Mouse (Mus musculus) ovary, adult 18-20 months (tissue): ENCODE results near the gene Cyb5d1.
A peak's percentile ranks its signal among the peaks of the same experiment; 100 is the strongest.
"Not testable (repeated sequence)": the region's sequence is repeated elsewhere in the genome, so short reads cannot be mapped to it uniquely, and the experiment has no call there.

Source experiments
- DNase-seq: peaks from one replicate; pipeline ENCODE4 v3.0.0; 2022; ENCODE audit warnings: low spot score, mixed read lengths

Cyb5d1 gene

GRCm38 (mm10) chr11:69403691-69404594, 8.5 kb upstream of the Cyb5d1 start:
- DNase-seq, result peak; percentile 5

DNA sequence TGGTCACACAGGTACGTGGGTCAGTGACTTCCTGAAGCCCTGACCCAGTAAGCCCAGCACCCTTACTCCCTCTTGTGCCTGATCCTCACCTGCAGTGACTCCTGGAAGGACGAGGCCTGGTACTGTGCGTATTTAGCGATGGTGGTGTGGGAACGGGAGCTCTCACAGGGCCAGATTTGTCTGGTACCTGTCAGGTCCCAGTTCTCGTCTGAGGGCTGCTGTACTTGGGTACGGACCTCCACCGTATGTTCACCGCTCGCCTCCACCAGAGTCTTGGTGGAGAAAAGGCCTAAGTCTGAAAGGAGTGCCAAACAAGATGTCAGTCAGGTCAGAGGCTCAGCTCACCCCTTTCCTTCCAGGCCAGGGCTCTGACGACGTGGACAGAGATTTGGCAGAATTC, 6.6 kb upstream of the Cyb5d1 start:
- DNase-seq, result no peak

- peak; percentile 79 for DNase-seq
Observed at GRCm38 (mm10) chr11:69401210-69401637, 5.8 kb upstream of the Cyb5d1 start.

DNA sequence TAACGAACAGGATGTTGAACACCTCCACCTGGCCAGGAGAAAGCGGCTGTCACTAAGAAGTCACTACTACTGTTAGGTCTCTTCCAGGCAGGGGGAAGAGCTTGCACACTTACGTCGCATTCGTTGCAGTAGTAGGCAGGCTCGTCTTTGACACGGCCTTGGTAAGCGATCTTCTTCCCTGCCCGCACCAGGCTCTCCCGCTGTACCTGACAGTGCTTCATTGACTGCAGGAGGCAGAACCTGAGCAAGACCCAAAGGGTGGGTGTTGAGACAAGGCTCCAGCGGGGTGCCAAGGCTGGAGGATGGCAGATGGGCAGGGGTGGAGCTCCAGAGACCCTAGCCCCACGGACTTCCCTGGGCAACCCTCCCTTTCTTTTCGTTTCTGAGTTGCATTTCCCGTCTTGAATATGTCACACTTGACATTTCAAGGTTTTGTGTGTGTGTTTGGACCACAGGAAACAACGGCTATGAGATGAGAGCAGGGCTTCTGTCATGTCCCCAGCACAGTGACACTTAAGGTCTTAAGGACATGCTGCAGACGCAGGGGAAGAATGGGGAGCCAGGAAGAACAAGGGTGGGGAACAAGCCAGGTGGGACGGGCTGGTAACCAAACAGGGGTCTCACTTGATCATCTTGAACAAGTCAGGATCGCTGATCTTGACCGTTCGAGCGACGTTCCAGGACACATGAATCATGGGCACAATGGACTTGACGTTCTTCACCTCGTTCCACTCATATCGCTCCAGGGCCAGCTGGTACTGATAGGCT, 4.8 kb upstream of the Cyb5d1 start:
- peak; percentile 5 for DNase-seq

DNA sequence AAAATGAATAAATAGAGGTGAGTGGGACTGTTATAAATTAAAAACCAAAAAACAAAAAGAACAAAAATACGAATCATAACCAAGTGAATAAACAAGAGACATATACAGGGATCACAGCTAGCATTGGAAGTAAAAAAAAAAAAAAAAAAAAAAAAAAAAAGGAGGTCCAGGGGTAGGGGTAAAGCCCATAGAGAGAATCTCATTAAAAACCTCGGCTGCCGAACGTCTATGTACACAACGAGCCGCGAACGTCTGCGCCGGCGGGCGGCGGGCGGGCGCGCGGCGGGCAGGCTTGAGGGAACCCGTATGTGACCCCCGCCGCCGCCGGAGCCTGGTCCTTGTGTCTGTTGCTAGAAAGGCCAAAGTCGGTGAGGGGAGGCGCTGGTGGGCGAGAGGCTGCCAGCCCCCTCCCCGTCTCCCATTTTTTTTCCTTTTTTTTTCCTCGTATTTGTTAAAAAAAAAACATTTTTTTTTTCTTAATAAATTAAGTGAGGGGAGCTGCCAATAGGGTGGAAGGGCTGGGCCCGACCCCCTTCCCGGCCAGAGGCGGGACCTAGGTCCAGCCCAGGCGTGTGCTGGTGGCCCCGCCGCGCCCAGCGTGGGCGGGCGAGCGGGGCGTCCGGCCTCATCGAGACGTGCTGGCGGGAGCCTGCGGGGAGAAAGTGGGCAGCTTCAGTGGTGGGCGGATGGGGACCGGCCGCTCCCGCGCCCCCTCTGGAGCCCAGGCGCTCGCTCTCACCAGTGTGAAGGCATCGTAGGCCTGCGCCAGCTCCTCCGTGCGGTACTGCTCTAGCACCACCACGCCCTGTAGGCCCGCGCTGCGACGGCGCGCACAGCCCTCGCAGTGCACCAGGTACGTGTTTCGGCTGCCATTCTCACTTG, 4.0 kb upstream of the Cyb5d1 start:
- DNase-seq, result no peak

- no peak for DNase-seq
Observed at GRCm38 (mm10) chr11:69398486-69399200, 3.2 kb upstream of the Cyb5d1 start.

GRCm38 (mm10) chr11:69398059-69398458, 2.6 kb upstream of the Cyb5d1 start, which contains the start of gene Tmem88:
Gene Tmem88 (minus strand): TSS chr11:69398234.
- DNase-seq, result peak; percentile 8

DNA sequence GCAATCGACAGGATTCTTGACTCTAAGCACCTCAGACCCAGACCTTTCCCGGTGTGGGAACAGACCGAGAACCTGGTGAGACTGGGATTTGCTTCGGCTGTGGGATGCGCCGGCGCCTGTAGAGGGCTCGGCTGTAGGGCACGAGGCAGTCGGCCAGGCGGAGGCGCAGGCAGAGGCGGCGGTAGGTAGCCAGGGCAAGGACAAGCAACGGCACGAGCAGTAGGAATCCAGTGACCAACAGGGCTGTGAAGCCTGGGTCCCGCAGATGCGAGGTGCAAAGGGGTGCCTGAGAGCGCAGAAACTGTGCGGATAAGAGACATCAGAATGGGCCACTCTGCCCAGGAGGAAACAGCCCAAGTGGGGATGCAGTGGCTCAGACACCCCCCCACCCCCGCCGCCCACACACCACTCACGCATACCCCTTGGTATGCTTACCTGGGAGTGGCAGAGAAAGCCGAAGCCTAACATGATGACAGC, 2.2 kb upstream of the Cyb5d1 start:
- peak; percentile 17 for DNase-seq

- peak; percentile 40 for DNase-seq
Observed at GRCm38 (mm10) chr11:69396772-69397171, 1.3 kb upstream of the Cyb5d1 start.

DNA sequence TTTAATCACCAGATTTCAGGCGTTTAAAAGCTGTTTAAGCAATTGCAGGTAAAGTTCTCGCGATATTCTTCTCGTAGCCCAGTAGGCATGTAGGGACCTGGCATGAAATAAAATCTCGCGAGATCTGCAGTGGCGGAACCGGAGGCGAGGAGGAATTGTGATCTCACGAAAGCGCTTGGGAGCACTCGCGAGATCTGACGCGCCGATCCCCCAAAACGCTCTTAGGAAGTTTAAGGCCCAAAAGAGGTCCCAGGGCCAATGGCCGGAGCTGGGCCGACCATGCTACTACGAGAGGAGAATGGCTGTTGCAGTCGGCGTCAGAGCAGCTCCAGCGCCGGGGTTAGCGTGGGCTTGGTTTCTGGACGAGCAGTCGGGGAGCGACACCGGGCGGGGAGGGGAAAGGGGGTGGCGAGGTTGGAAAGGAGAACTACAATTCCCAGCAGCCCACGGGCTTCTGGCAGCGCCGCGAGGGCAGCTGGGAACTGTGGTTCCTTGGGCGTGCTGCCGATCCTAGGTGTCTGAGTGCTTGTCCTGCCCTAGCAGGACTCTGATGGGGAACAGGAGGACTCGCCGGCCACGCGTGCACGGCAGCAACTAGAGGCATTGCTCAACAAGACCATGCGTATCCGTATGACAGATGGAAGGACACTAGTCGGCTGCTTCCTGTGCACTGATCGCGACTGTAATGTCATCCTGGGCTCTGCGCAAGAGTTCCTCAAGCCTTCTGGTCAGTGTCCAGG, 373 bp upstream of the Cyb5d1 start:
- DNase-seq, result peak; percentile 96

GRCm38 (mm10) chr11:69394591-69395167, 752 bp downstream of the Cyb5d1 start:
- DNase-seq, result not testable (repeated sequence)

- peak; percentile 17 for DNase-seq
Observed at GRCm38 (mm10) chr11:69390400-69391034, 4.9 kb downstream of the Cyb5d1 start.

DNA sequence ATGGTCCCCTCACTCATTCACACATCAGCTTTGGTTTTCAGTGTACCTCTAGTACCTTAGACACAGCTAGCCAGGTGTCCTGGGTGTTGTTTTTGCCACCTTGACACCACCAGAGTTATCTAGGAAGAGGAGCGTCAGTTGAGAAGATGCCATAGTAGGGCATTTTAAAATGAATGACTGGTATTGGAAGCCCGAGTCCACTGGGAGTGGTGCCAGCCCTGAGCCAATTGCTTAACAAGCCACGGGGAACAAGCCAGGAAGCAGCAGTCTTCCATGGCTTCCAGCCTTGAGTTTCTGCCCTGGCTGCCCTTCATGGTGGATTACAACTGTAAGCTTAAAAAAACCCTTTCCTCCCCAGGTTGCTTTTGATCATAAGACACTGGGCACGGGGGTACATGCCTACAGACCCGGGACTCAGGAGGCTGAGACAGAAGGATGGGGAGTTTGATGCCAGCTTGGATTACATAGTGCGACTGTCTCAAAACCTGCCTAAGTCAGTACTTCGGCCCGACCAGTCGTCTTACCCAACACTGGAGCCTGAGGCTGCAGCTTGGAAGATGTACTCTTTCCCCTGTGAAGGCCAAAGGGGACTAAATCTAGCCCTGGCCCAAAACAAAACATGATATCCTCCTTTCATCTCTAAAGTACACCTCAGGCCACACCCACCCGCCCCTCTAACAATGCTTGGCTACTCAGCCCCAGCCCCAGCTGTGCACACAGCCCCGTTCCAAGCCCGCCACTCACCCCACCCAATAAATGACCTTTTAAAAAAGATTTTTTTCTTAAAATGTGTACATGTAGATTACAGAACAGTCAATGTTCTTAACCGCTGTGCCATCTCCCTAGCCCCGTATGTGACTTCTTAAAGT, 5.7 kb downstream of the Cyb5d1 start:
- peak; percentile 49 for DNase-seq

DNA sequence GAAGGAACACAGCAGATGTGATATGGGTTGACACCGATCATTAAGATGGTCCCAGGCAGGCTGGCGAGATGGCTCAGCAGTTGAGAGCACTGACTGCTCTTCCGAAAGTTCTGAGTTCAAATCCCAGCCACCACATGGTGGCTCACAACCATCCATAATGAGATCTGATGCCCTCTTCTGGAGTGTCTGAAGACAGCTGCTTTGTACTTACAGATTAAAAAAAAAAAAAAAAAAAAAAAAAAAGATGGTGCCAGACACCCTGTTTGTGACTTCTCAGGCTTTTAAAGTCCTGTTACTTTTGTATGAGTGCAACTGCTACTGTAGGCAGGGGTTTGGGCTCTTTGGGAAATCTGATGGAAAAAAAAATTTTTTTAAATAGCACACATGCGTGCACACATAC, 6.8 kb downstream of the Cyb5d1 start:
- DNase-seq, result no peak

- DNase-seq, result no peak
Observed at GRCm38 (mm10) chr11:69386758-69387157, 8.7 kb downstream of the Cyb5d1 start.

DNA sequence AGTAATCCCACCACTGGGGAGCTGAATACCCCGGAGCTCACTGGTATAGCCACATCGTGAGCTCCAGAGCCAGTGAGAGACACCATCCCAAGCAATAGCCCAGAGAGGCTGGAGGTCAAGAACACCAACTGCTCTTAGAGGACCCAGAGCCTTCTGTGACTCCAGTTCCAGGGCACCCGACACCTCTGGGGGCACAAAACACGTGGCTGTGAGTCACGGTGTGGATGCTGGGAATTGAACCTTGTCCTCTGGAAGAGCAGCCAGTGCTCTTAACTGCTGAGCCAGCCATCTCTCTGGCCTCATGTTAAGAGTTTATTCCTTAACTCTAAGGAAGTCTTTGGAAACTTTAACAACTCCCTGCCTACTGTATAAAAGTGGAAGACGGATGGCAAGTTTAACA, 10.5 kb downstream of the Cyb5d1 start:
- DNase-seq, result no peak

- no peak for DNase-seq
Observed at GRCm38 (mm10) chr11:69382478-69383105, 12.8 kb downstream of the Cyb5d1 start.

- no peak for DNase-seq
Observed at GRCm38 (mm10) chr11:69381356-69381755, 14.1 kb downstream of the Cyb5d1 start.
